Mouse (Mus musculus) intestine, embryonic 14.5 days (tissue): ENCODE measurements at regions not wholly inside any gene's neighbourhood (a gene's known extent, or its start where the extent isn't known, plus 50 kb on each side); places are given as distances from the start of the nearest gene placed in this dataset.

Experiments
- ATAC-seq: fragments of 200-750 bp; cut with Nextera tagmentation; replicated peaks from 2 replicates; pipeline ENCODE4 v1.8.0; 2017; ENCODE audit warnings: low read depth, moderate number of reproducible peaks, moderate TSS enrichment, moderate library complexity; ENCODE audit not compliant: low FRiP score, low TSS enrichment
- DNase-seq: peaks from one replicate; pipeline ENCODE4 v3.0.0-alpha.2; 2018; ENCODE audit warnings: low spot score
- H3K27ac ChIP-seq: fragments of 300-500 bp; sonication (generic); 2 replicates; pipeline ENCODE4 v1.5.1; 2014; ENCODE audit warnings: low read depth, mild to moderate bottlenecking, control low read depth
- H3K27me3 ChIP-seq: fragments of 300-500 bp; sonication (generic); replicated peaks from 2 replicates; pipeline ENCODE4 v1.6.1; 2014; ENCODE audit warnings: low read length, control low read depth; ENCODE audit not compliant: control insufficient read depth, insufficient read depth
- H3K36me3 ChIP-seq: fragments of 300-500 bp; sonication (generic); 2 replicates; pipeline ENCODE4 v1.6.1; 2014; ENCODE audit warnings: low read length, control low read depth; ENCODE audit not compliant: control insufficient read depth, insufficient read depth
- H3K4me1 ChIP-seq: fragments of 300-500 bp; sonication (generic); replicated peaks from 2 replicates; pipeline ENCODE4 v1.6.1; 2014; ENCODE audit warnings: low read length, control low read depth, mixed read lengths; ENCODE audit not compliant: control insufficient read depth, insufficient read depth
- H3K4me2 ChIP-seq: fragments of 300-500 bp; sonication (generic); 2 replicates; pipeline ENCODE4 v1.6.1; 2014; ENCODE audit warnings: low read length
- H3K4me3 ChIP-seq: fragments of 300-500 bp; sonication (generic); 2 replicates; pipeline ENCODE4 v1.5.1; 2014; ENCODE audit warnings: low read depth, low read length, control low read depth, mixed read lengths
- H3K9ac ChIP-seq: fragments of 300-500 bp; sonication (generic); 2 replicates; pipeline ENCODE4 v1.6.1; 2014; ENCODE audit warnings: mild to moderate bottlenecking, low read length
- H3K9me3 ChIP-seq: fragments of 300-500 bp; sonication (generic); 2 replicates; pipeline ENCODE4 v1.6.1; 2016; ENCODE audit warnings: low read length, control low read depth; ENCODE audit not compliant: control insufficient read depth
- WGBS: fragments of 180-500 bp; shearing (Covaris S2); extraction: QIAGEN DNeasy Blood & Tissue Kit; methylation state at CpG from one replicate; pipeline ENCODE4 v1.1.7; 2014; 5-methylcytosine and 5-hydroxymethylcytosine counted together

DNA sequence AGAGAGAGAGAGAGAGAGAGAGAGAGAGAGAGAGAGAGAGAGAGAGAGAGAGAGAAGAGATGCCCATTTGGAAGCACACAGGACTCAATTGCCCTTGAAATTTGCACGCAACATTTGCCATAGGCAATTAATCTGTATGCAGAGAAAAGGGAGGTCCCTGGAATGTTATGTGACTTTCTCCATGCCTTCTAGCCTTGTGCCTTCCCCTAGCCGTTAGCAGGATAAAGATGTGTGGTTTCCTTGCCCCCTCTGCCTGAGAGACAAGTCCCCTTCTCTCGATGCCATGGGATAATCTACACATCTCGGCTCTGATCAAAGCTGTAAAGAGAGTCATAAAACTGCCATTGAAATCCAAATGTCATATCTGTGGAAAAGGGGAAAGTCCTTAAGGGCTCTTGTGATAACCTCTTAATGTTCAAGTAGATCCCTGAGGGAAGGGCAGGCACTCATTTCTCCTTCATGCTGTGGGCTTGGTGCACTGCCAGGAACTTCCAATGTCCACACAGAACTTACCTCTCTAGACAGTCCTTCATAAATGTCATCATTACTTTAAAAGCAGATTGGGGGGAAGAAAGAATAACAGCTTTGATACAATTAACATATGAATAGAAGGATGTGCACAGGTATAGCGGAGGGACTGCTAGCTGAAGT lies 106.9 kb upstream of the Gm10295 start:
- no peaks in the 10 kb centered on the region for H3K4me1 ChIP-seq
- H3K9me3 ChIP-seq, result no peaks in the 10 kb centered on the region
- no peak overlapping the region for H3K4me2 ChIP-seq
- ATAC-seq, result no peak
- H3K4me3 ChIP-seq, result no peak overlapping the region
- no peak overlapping the region for H3K9ac ChIP-seq
- no peaks in the 10 kb centered on the region for H3K36me3 ChIP-seq
- 61% methylated on average over 5 of the region's 5 CpGs for WGBS
- H3K27me3 ChIP-seq, result no peaks in the 10 kb centered on the region
- H3K27ac ChIP-seq, result no peak overlapping the region
- no peak for DNase-seq

DNA sequence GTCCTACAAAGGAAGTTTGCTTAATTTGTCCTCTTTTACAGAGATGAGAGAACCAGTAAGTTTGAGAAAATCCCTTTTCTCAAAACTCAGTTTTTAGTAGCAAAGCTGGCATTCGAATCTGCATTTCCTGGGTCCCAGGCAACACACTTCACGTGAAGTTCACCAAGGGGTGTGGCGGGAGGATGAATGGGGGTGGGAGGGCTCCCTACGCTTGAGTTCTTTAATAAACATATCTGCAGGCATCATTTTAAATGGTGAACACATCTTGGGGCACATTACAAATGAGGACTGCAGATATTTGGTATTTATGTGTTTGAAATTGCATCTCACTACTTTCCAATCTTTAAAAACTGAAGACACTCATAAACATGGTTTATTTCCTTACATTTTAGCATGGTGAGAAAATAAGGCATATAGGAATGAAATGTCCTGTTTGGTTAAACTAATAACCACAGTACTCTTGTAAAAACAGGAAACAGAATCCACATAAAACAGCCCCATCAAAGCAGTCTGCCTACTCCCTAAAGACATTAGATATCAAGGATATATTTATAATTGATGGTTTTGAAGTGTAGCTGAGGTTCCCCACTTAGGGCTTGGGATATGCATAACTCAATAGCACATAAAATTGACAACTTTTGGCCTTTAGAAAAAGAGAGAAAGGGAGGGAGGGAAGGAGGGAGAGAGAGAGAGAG lies 106.3 kb upstream of the Gm10295 start:
- Histone ChIP-seq H3K9me3 (no peaks in the 10 kb centered on the region), H3K27ac (no peak overlapping the region), H3K4me2 (no peak overlapping the region), H3K4me3 (no peak overlapping the region), H3K4me1 (no peaks in the 10 kb centered on the region), H3K9ac (no peak overlapping the region), H3K36me3 (no peaks in the 10 kb centered on the region), H3K27me3 (no peaks in the 10 kb centered on the region)
- DNase-seq, result no peak
- 80% methylated on average over 4 of the region's 4 CpGs for WGBS
- no peak for ATAC-seq

DNA sequence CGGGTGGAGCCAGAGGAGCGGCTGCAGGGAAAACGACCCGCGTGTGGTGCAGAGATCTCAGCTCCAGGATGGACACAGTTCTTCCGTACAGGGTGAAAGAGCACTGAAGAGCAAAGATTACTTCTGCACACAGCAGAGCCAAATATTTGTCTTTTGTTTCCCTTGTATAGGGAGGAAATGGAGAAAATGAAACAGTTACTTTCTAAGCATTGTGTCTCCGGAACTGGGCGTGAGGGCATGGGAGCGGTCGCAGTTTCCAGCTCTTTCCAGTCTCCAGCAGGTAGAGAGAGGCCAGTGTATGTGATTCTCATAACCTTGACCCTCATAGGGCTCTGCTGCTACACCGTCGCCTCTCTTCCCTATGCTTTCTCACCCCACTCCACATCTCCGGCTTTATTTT lies 105.1 kb upstream of the Gm10295 start:
- Histone ChIP-seq H3K4me2 (peak overlapping the region; percentile 6; the same call in 1 of the 2 replicates), H3K4me3 (no peak overlapping the region), H3K36me3 (no peaks in the 10 kb centered on the region), H3K4me1 (no peaks in the 10 kb centered on the region), H3K27ac (no peak overlapping the region), H3K9me3 (no peaks in the 10 kb centered on the region), H3K27me3 (no peaks in the 10 kb centered on the region), H3K9ac (no peak overlapping the region)
- no peak for DNase-seq
- WGBS, result 71% methylated on average over 13 of the region's 13 CpGs
- ATAC-seq, result no peak

DNA sequence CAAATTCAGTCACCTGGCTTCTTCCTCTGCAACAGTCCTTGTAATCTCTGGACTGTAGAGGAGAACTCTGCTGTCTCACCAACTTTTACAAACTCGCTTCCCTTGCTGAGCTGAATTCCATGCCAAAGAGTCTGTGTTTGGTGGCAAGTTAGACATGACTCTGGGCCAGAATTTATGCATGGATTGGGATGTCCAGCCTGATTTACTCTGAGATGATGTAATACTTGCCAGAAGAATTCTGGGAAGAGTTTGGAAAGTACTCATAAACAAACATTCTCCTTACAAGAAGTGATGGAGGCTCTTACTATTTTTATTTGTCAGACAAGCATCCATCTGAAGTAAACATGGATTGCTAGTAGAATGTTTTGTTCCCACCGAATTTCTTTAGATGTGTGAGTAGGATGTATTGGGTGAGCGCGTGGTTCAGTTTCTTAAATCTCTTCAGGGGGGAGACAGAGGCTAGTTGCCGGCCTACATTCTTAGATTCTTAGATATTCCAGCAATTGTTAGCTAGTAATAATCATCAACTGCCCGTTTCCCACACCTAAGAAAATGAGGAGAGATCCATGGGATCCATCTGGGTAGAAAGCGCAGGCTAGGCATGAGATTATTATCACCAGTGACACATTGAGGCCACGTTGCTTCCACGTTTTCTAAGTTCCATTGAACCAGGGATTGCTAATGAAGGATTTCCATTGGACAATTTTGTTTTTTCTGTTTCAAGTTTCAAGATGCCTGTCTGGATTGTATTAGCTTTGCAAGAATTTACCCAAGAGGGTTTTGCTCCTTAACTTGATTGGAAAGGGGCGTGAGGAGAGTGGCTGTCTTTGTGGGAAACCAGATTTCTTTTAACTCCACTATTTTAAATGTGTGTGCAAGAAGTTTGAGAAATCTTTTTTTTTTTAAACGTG lies 89.3 kb upstream of the Gm10295 start:
- Histone ChIP-seq H3K36me3 (no peaks in the 10 kb centered on the region), H3K9ac (no peak overlapping the region), H3K4me3 (no peak overlapping the region), H3K4me1 (no peaks in the 10 kb centered on the region), H3K4me2 (no peak overlapping the region), H3K9me3 (no peaks in the 10 kb centered on the region), H3K27me3 (no peaks in the 10 kb centered on the region), H3K27ac (no peak overlapping the region)
- DNase-seq (no peak), ATAC-seq (no peak)
- 88% methylated on average over 11 of the region's 11 CpGs for WGBS

DNA sequence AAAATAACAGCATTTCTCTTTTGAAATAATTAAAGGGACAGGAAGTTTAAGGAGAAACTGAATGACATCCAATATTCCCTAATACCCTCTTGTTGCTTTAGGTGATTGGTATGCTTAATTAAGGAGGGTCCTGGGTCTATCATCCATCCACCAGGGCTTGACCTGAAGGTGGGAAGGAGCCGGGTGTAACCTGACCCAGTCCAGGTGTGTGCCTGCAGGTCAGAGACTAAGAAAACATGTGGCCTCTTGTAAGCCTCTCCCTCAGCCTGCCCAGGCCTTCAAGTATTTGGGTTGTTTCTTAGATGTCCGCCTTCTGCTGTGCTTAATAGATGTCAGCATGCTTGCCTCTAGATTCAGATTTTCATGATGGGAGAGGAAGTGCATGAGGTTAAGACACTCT lies 74.7 kb upstream of the Gm10295 start:
- no peak for ATAC-seq
- whole genome bisulfite sequencing, result 60% methylated on average over 2 of the region's 2 CpGs

DNA sequence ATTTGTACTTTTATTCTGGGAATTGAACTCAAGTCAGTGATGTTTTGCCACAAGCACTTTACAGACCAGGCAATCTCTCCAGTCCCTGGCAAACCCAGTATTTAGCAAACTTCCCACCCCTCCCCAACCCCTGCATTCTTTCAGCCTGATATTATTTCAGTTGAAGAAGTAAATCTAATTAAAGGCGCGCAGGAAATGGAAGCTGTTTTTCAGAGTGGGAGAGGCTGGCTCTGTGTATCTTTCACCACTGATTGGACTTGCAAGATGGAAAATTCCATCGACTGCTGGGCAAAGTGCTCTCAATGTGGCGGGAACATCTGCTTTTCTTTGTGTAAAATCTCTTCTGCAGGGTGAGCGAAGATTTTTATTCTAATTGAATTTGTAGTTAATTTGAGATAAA lies 68.0 kb upstream of the Gm10295 start:
- 52% methylated on average over 5 of the region's 5 CpGs for WGBS
- DNase-seq (no peak), ATAC-seq (no peak)
- no peak overlapping the region for H3K27ac ChIP-seq
- no peaks in the 10 kb centered on the region for H3K9me3 ChIP-seq
- no peak overlapping the region for H3K4me3 ChIP-seq
- H3K4me1 ChIP-seq, result no peaks in the 10 kb centered on the region
- no peaks in the 10 kb centered on the region for H3K36me3 ChIP-seq
- no peak overlapping the region for H3K4me2 ChIP-seq
- H3K9ac ChIP-seq, result no peak overlapping the region
- H3K27me3 ChIP-seq, result no peaks in the 10 kb centered on the region

More for the DNA sequence above, 74.7 kb upstream of the Gm10295 start:
- H3K27me3 ChIP-seq, result no peaks in the 10 kb centered on the region
- H3K4me2 ChIP-seq, result no peak overlapping the region
- H3K4me1 ChIP-seq, result no peaks in the 10 kb centered on the region
- DNase-seq, result no peak
- H3K9me3 ChIP-seq, result no peaks in the 10 kb centered on the region
- no peaks in the 10 kb centered on the region for H3K36me3 ChIP-seq
- no peak overlapping the region for H3K27ac ChIP-seq
- no peak overlapping the region for H3K4me3 ChIP-seq
- no peak overlapping the region for H3K9ac ChIP-seq

DNA sequence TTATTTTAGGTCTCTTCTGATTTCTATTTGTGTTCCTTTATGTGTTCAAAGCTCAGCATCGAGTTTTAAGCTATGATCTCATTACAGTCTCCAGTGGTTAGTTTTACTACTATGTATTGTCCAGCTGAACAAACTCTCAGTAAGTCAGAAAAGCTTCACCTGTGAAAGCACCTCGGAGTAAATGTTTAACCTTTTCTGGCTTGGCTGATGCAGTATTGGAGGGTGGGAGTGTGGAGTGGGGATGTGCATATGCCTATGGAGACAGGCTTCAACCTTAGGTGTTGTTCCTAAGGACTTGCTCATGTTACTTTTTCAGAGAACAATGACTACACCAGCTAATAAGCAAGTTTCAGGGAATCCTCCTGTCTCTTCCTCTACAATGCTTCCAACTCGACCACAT lies 67.6 kb upstream of the Gm10295 start:
- no peaks in the 10 kb centered on the region for H3K9me3 ChIP-seq
- H3K27ac ChIP-seq, result no peak overlapping the region
- DNase-seq (no peak), ATAC-seq (0 out of 2 replicates have a peak, but pooled peaks have one; percentile 53)
- 58% methylated on average over 3 of the region's 3 CpGs for WGBS
- H3K36me3 ChIP-seq, result no peaks in the 10 kb centered on the region
- H3K4me1 ChIP-seq, result no peaks in the 10 kb centered on the region
- H3K27me3 ChIP-seq, result no peaks in the 10 kb centered on the region
- no peak overlapping the region for H3K4me3 ChIP-seq
- no peak overlapping the region for H3K9ac ChIP-seq
- no peak overlapping the region for H3K4me2 ChIP-seq

DNA sequence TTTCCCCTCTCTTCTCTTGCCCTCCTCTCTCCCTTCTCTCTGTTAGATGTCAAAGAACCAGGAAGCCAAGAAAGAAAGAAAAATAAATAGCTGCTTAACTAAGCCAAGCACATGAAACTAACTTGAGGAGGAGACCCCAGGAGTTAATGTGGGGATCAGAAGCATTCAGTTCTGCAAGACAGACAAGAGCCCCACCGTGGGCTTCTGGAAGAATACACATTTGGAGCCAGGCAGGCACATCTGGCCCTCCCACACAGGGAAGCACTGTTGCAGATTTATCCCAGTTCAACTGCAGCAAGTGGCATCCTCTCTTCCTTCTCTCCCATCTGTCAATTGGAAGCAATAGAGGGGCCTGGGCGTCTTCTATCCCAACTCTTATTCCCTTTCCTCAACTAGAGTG lies 63.5 kb upstream of the Gm10295 start:
- Histone ChIP-seq H3K27ac (no peak overlapping the region), H3K27me3 (no peaks in the 10 kb centered on the region), H3K9ac (no peak overlapping the region), H3K4me1 (peaks cover 7% of the 10 kb centered on the region; the same call in 1 of the 2 replicates), H3K36me3 (no peaks in the 10 kb centered on the region), H3K4me2 (no peak overlapping the region), H3K4me3 (no peak overlapping the region), H3K9me3 (no peaks in the 10 kb centered on the region)
- ATAC-seq (no peak), DNase-seq (no peak)
- WGBS, result 51% methylated on average over 2 of the region's 2 CpGs
